Mouse (Mus musculus) ovary, postnatal 10 days (tissue): Measurements from ENCODE around the gene Klhl35.
"Not testable (repeated sequence)": the region's sequence is repeated elsewhere in the genome, so short reads cannot be mapped to it uniquely, and the experiment has no call there.

ENCODE experiments used
- DNase-seq: peaks from one replicate; pipeline ENCODE4 v3.0.0; 2022; ENCODE audit warnings: low spot score

Klhl35 gene

GRCm38 (mm10) chr7:99500655-99501054 is 34.9 kb downstream of the Klhl35 start:
- no peak for DNase-seq

- no peak for DNase-seq
These were observed 35.3 kb downstream of the Klhl35 start for GRCm38 (mm10) chr7:99501148-99501547.

- DNase-seq: no peak
These were observed 38.8 kb downstream of the Klhl35 start for GRCm38 (mm10) chr7:99504556-99504955.

GRCm38 (mm10) chr7:99508187-99508586 is 42.4 kb downstream of the Klhl35 start:
- DNase-seq: not testable (repeated sequence)

GRCm38 (mm10) chr7:99510087-99510501 is 44.3 kb downstream of the Klhl35 start:
- peak; percentile 16 for DNase-seq

GRCm38 (mm10) chr7:99516092-99516813 is 50.4 kb downstream of the Klhl35 start:
- no peak for DNase-seq

GRCm38 (mm10) chr7:99516814-99517157 is 51.0 kb downstream of the Klhl35 start:
- no peak for DNase-seq

- no peak for DNase-seq
These were observed 53.3 kb downstream of the Klhl35 start for GRCm38 (mm10) chr7:99518954-99519644.

- DNase-seq: no peak
These were observed 57.3 kb downstream of the Klhl35 start for GRCm38 (mm10) chr7:99523121-99523520.
